Mouse (Mus musculus) heart, adult 9 months (tissue): ENCODE data around the gene 1700030J22Rik.

Source experiments
- DNase-seq, 2 experiments: peaks; one replicate each; pipeline ENCODE4 v3.0.0; 2022; ENCODE audit warnings: low spot score in 2 of 2

The 1700030J22Rik gene

GRCm38 (mm10) chr8:116978631-116979256, at the start of gene 1700030J22Rik:
Gene 1700030J22Rik, minus strand, starts transcription at chr8:116978959.
- DNase-seq: peak; percentile 98 to 99

GRCm38 (mm10) chr8:117027601-117028000, 48.8 kb upstream of the 1700030J22Rik start:
- no peak for DNase-seq

GRCm38 (mm10) chr8:117022297-117022993, 43.7 kb upstream of the 1700030J22Rik start:
- no peak for DNase-seq

GRCm38 (mm10) chr8:117019323-117020275, 40.8 kb upstream of the 1700030J22Rik start:
- DNase-seq: no peak

- no peak for DNase-seq
These were observed 39.1 kb upstream of the 1700030J22Rik start for GRCm38 (mm10) chr8:117017896-117018295.

GRCm38 (mm10) chr8:117017006-117017405, 38.2 kb upstream of the 1700030J22Rik start:
- no peak for DNase-seq

GRCm38 (mm10) chr8:117015670-117016069, 36.9 kb upstream of the 1700030J22Rik start:
- no peak for DNase-seq

GRCm38 (mm10) chr8:117011366-117011765, 32.6 kb upstream of the 1700030J22Rik start:
- no peak for DNase-seq

GRCm38 (mm10) chr8:116994016-116994716, 15.4 kb upstream of the 1700030J22Rik start:
- no peak for DNase-seq

- DNase-seq: peak; percentile 99
These were observed 14.5 kb upstream of the 1700030J22Rik start, which contains the start of gene Gcsh for GRCm38 (mm10) chr8:116993095-116993867. Gene Gcsh, minus strand, starts transcription at chr8:116993537.

GRCm38 (mm10) chr8:116992176-116992971, 13.6 kb upstream of the 1700030J22Rik start:
- DNase-seq: no peak

GRCm38 (mm10) chr8:116991241-116991640, 12.5 kb upstream of the 1700030J22Rik start:
- DNase-seq: no peak

- no peak for DNase-seq
These were observed 11.1 kb upstream of the 1700030J22Rik start for GRCm38 (mm10) chr8:116989842-116990241.

- DNase-seq: peak; percentile 23 to 47
These were observed 1.4 kb upstream of the 1700030J22Rik start for GRCm38 (mm10) chr8:116980117-116980516.

- no peak for DNase-seq
These were observed 707 bp downstream of the 1700030J22Rik start for GRCm38 (mm10) chr8:116978052-116978451.

- no peak for DNase-seq
These were observed 3.2 kb downstream of the 1700030J22Rik start for GRCm38 (mm10) chr8:116975606-116976005.

- DNase-seq: no peak
These were observed 3.7 kb downstream of the 1700030J22Rik start for GRCm38 (mm10) chr8:116975066-116975465.

GRCm38 (mm10) chr8:116969531-116969930, 9.2 kb downstream of the 1700030J22Rik start:
- no peak for DNase-seq

- no peak for DNase-seq
These were observed 24.3 kb downstream of the 1700030J22Rik start for GRCm38 (mm10) chr8:116954415-116954814.

- DNase-seq: no peak
These were observed 26.3 kb downstream of the 1700030J22Rik start for GRCm38 (mm10) chr8:116952428-116952827.
